Mouse (Mus musculus): ENCODE measurements around the gene Ccdc6. TPM values are rescaled to one million over a fixed set of nuclear protein-coding genes. Genes with fewer than 3 reads are reported as not detected.

The Ccdc6 gene
- total RNA-seq, 2 experiments from 2014 or later: 56.2 to 62.9 TPM

GRCm38 (mm10) chr10:70152190-70152743, 55.3 kb downstream of the Ccdc6 start:
- DNase-seq (ENCODE audit: extremely low spot score in 1 of 2, low spot score in 2 of 2): no peak
- intact Hi-C loops (cut with DNase I): loop anchor here (5.0 kb wide), 1 partner anchor 55 kb away; the partner anchor contains the start of gene Ccdc6

- intact Hi-C loops (cut with DNase I): loop anchor here (5.0 kb wide), 1 partner anchor 57 kb away; the partner anchor contains the start of gene Ccdc6
- DNase-seq (ENCODE audit: extremely low spot score in 1 of 2, low spot score in 2 of 2): no peak
These were observed 56.9 kb downstream of the Ccdc6 start for GRCm38 (mm10) chr10:70153810-70154209.

- no peak for DNase-seq (ENCODE audit: extremely low spot score in 1 of 2, low spot score in 2 of 2)
- intact Hi-C loops (cut with DNase I): no loop called here
These were observed 59.7 kb downstream of the Ccdc6 start for GRCm38 (mm10) chr10:70156431-70157165.

- intact Hi-C loops (cut with DNase I): no loop called here
- no peak for DNase-seq (ENCODE audit: extremely low spot score in 1 of 2, low spot score in 2 of 2)
These were observed 62.9 kb downstream of the Ccdc6 start for GRCm38 (mm10) chr10:70159651-70160320.

GRCm38 (mm10) chr10:70160811-70161210, 63.9 kb downstream of the Ccdc6 start:
- intact Hi-C loops (cut with DNase I): no loop called here
- no peak for DNase-seq (ENCODE audit: extremely low spot score in 1 of 2, low spot score in 2 of 2)

GRCm38 (mm10) chr10:70161504-70161903, 64.6 kb downstream of the Ccdc6 start:
- no peak for DNase-seq (ENCODE audit: extremely low spot score in 1 of 2, low spot score in 2 of 2)
- intact Hi-C loops (cut with DNase I): no loop called here

- intact Hi-C loops (cut with DNase I): no loop called here
- DNase-seq (ENCODE audit: extremely low spot score in 1 of 2, low spot score in 2 of 2): no peak
These were observed 66.8 kb downstream of the Ccdc6 start for GRCm38 (mm10) chr10:70163681-70164080.

GRCm38 (mm10) chr10:70165877-70166276, 69.0 kb downstream of the Ccdc6 start:
- no peak for DNase-seq (ENCODE audit: extremely low spot score in 1 of 2, low spot score in 2 of 2)
- intact Hi-C loops (cut with DNase I): loop anchor here (5.0 kb wide), 1 partner anchor 69 kb away; the partner anchor contains the start of gene Ccdc6

GRCm38 (mm10) chr10:70166427-70166826, 69.5 kb downstream of the Ccdc6 start:
- intact Hi-C loops (cut with DNase I): loop anchor here (5.0 kb wide), 1 partner anchor 69 kb away; the partner anchor contains the start of gene Ccdc6
- no peak for DNase-seq (ENCODE audit: extremely low spot score in 1 of 2, low spot score in 2 of 2)

GRCm38 (mm10) chr10:70167625-70168024, 70.7 kb downstream of the Ccdc6 start:
- intact Hi-C loops (cut with DNase I): loop anchor here (5.0 kb wide), 1 partner anchor 70 kb away; the partner anchor contains the start of gene Ccdc6

GRCm38 (mm10) chr10:70168396-70168795, 71.5 kb downstream of the Ccdc6 start:
- intact Hi-C loops (cut with DNase I): loop anchor here (5.0 kb wide), 1 partner anchor 71 kb away; the partner anchor contains the start of gene Ccdc6
- no peak for DNase-seq (ENCODE audit: extremely low spot score in 1 of 2, low spot score in 2 of 2)

More at GRCm38 (mm10) chr10:70167625-70168024, 70.7 kb downstream of the Ccdc6 start:
- DNase-seq (ENCODE audit: extremely low spot score in 1 of 2, low spot score in 2 of 2): no peak

- intact Hi-C loops (cut with DNase I): loop anchor here (5.0 kb wide), 1 partner anchor 72 kb away; the partner anchor contains the start of gene Ccdc6
- peak; percentile 58 to 62 for DNase-seq (ENCODE audit: extremely low spot score in 1 of 2, low spot score in 2 of 2)
These were observed 72.1 kb downstream of the Ccdc6 start for GRCm38 (mm10) chr10:70169044-70169443.

GRCm38 (mm10) chr10:70173314-70173713, 76.4 kb downstream of the Ccdc6 start:
- intact Hi-C loops (cut with DNase I): no loop called here
- peak in 1 of 2 experiments; percentile 71 for DNase-seq (ENCODE audit: extremely low spot score in 1 of 2, low spot score in 2 of 2)

- intact Hi-C loops (cut with DNase I): loop anchor here (5.0 kb wide), 1 partner anchor 123 kb away; no protein-coding TSS in a partner anchor
- no peak for DNase-seq (ENCODE audit: extremely low spot score in 1 of 2, low spot score in 2 of 2)
These were observed 77.7 kb downstream of the Ccdc6 start for GRCm38 (mm10) chr10:70174494-70175190.

- no peak for DNase-seq (ENCODE audit: extremely low spot score in 1 of 2, low spot score in 2 of 2)
- intact Hi-C loops (cut with DNase I): loop anchor here (5.0 kb wide), 1 partner anchor 158 kb away; no protein-coding TSS in a partner anchor
These were observed 83.8 kb downstream of the Ccdc6 start for GRCm38 (mm10) chr10:70180727-70181126.

GRCm38 (mm10) chr10:70181279-70181972, 84.5 kb downstream of the Ccdc6 start:
- intact Hi-C loops (cut with DNase I): loop anchor here (5.0 kb wide), 1 partner anchor 159 kb away; no protein-coding TSS in a partner anchor
- DNase-seq (ENCODE audit: extremely low spot score in 1 of 2, low spot score in 2 of 2): no peak

- DNase-seq (ENCODE audit: extremely low spot score in 1 of 2, low spot score in 2 of 2): peak in 1 of 2 experiments; percentile 59
- intact Hi-C loops (cut with DNase I): loop anchor here (5.0 kb wide), 1 partner anchor 161 kb away; no protein-coding TSS in a partner anchor
These were observed 86.5 kb downstream of the Ccdc6 start for GRCm38 (mm10) chr10:70183210-70184080.
